Mouse (Mus musculus) hindbrain, embryonic 11.5 days (tissue): ENCODE measurements around the gene Baiap2l2. TPM values are rescaled to one million over a fixed set of nuclear protein-coding genes. Genes with fewer than 3 reads are reported as not detected.

Experiments used
- ATAC-seq: fragments of 200-750 bp; cut with Nextera tagmentation; 2 replicates; pipeline ENCODE4 v1.8.0; 2017; ENCODE audit warnings: mild to moderate bottlenecking, moderate TSS enrichment, moderate library complexity; ENCODE audit not compliant: low FRiP score
- DNase-seq: peaks from one replicate; pipeline ENCODE4 v3.0.0-alpha.2; 2015; ENCODE audit warnings: low spot score
- H3K27ac ChIP-seq: fragments of 300-500 bp; sonication (generic); 2 replicates; pipeline ENCODE4 v1.5.1; 2014; ENCODE audit warnings: mild to moderate bottlenecking, low read depth, low read length
- H3K27me3 ChIP-seq: fragments of 300-500 bp; sonication (generic); 2 replicates; pipeline ENCODE4 v1.6.1; 2014; ENCODE audit warnings: mild to moderate bottlenecking, low read length, moderate library complexity, mixed read lengths; ENCODE audit not compliant: control insufficient read depth, insufficient read depth
- H3K36me3 ChIP-seq: fragments of 300-500 bp; sonication (generic); 2 replicates; pipeline ENCODE4 v1.6.1; 2014; ENCODE audit warnings: mild to moderate bottlenecking, low read length, moderate library complexity, mixed read lengths; ENCODE audit not compliant: control insufficient read depth, insufficient read depth
- H3K4me1 ChIP-seq: fragments of 300-500 bp; sonication (generic); replicated peaks from 2 replicates; pipeline ENCODE4 v1.6.1; 2014; ENCODE audit warnings: low read length, mixed read lengths; ENCODE audit not compliant: control insufficient read depth, insufficient read depth
- H3K4me2 ChIP-seq: fragments of 300-500 bp; sonication (generic); replicated peaks from 2 replicates; pipeline ENCODE4 v1.6.1; 2014; ENCODE audit warnings: mild to moderate bottlenecking, low read depth, low read length
- H3K4me3 ChIP-seq: fragments of 300-500 bp; sonication (generic); 2 replicates; pipeline ENCODE4 v1.5.1; 2014; ENCODE audit warnings: low read depth, low read length
- H3K9ac ChIP-seq: fragments of 300-500 bp; sonication (generic); 2 replicates; pipeline ENCODE4 v1.6.1; 2014; ENCODE audit warnings: low read depth, low read length
- H3K9me3 ChIP-seq: fragments of 300-500 bp; sonication (generic); 2 replicates; pipeline ENCODE4 v1.6.1; 2016; ENCODE audit warnings: low read length; ENCODE audit not compliant: control insufficient read depth
- WGBS: fragments of 180-500 bp; shearing (Covaris S2); extraction: QIAGEN DNeasy Blood & Tissue Kit; methylation state at CpG from one replicate; pipeline ENCODE4 v1.1.7; 2014; 5-methylcytosine and 5-hydroxymethylcytosine counted together
- polyA plus RNA-seq: library from polyadenylated mRNA; unstranded; fragments of >200 nt; fragmentation: Nextera tagmentation; extraction: Ambion mirVana; gene quantifications from 2 replicates; pipeline ENCODE4 v1.2.1, GENCODE M21; 2014

The Baiap2l2 gene
- polyA plus RNA-seq, 1 experiment from 2014 or later: 1.4 TPM

DNA sequence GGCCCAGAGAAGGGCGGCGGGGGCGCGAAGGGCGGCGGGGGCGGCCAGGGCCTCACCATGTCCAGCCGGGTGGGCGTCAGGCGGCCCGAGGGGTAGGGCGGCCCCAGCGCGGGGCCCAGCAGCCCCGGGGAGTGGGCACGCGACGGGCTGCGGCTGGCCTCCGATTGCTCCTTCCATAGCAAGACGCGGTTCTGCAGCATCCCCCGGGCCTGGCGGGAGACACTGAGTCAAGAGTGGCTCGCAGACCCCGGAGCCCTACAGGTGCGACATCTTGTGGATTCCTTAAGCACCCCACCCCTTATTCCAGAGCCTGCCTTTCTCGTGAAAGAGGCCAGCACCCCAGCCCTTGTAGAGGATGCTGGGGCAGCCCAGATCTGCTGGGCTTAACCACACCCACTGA is 23.6 kb downstream of the Baiap2l2 start:
- peak; percentile 41 for DNase-seq
- peak overlapping the region; percentile 47; the same call in 1 of the 2 replicates for H3K9ac ChIP-seq
- H3K4me2 ChIP-seq: peak overlapping the region; percentile 99
- ATAC-seq: peak; percentile 65
- no peak overlapping the region for H3K27ac ChIP-seq
- H3K36me3 ChIP-seq: no peaks in the 10 kb centered on the region
- WGBS: under 1% methylated on average over 28 of the region's 28 CpGs
- H3K27me3 ChIP-seq: peaks cover 39% of the 10 kb centered on the region
- no peaks in the 10 kb centered on the region for H3K9me3 ChIP-seq
- no peaks in the 10 kb centered on the region; the same call in none of the 2 replicates for H3K4me1 ChIP-seq
- peak overlapping the region; percentile 60 for H3K4me3 ChIP-seq

DNA sequence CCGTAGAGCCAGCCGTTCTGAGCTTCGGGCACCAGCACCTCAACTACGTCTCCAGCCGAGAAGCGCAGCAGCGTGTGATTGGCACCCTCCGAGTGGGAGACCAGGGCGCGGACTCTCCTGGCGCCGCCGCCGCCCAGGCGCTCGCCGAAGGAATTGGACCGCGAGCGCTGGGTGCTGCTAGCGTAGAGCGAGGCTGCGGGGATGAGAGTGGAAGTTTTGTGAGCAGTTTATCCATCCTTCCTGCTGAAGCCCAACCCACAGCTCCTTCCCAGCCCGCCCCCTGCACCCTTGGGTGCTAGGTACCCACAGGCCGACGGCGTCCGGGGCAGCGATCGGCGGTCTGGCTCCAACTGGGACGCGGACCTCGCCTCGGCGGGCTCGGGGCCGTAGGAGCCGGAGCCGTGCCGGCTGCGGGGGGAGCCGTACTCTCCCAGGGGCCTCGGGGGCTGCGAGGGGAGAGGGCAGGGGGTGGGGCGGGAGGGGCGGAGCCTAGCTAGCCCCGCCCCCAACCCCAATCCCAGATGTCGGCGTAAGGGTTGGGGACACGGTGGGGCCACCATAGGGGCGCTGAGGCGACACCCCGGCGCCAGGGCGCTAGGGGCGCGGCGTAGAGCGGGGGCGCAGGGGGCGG is 24.1 kb downstream of the Baiap2l2 start:
- Histone ChIP-seq H3K4me2 (peak overlapping the region; percentile 99), H3K27me3 (peaks cover 39% of the 10 kb centered on the region), H3K9ac (peak overlapping the region; percentile 47; the same call in 1 of the 2 replicates), H3K4me1 (no peaks in the 10 kb centered on the region; the same call in none of the 2 replicates), H3K9me3 (no peaks in the 10 kb centered on the region), H3K36me3 (no peaks in the 10 kb centered on the region), H3K4me3 (peak overlapping the region; percentile 60), H3K27ac (no peak overlapping the region)
- 2% methylated on average over 35 of the region's 62 CpGs for WGBS
- DNase-seq (peak; percentile 63), ATAC-seq (peak; percentile 25)

DNA sequence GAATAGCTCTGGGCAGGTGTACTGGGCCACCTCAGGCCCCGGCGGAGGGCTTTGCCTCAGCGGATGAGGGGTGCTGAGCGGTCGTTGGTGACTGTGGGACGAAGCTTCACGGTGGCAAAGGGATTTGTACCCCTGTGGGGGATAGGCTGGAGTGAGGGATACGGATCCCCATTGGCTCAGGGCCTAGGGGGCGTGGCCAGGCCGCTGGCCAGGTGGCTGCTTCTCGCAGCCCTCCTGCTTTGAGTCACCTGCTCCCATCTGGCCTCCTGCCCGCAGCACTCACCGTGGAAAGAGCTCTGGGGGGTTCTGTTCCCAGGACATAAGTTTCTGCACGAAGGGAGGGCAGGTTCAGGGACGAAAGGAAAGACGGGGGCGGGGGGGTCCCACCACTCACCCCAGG is 26.8 kb downstream of the Baiap2l2 start:
- no peak overlapping the region for H3K9ac ChIP-seq
- no peaks in the 10 kb centered on the region for H3K36me3 ChIP-seq
- no peaks in the 10 kb centered on the region for H3K9me3 ChIP-seq
- no peak overlapping the region for H3K4me3 ChIP-seq
- H3K27me3 ChIP-seq: peaks cover 43% of the 10 kb centered on the region
- DNase-seq: no peak
- no peak overlapping the region for H3K4me2 ChIP-seq
- no peak overlapping the region for H3K27ac ChIP-seq
- WGBS: 35% methylated on average over 17 of the region's 17 CpGs
- H3K4me1 ChIP-seq: no peaks in the 10 kb centered on the region; the same call in none of the 2 replicates
- no peak for ATAC-seq

DNA sequence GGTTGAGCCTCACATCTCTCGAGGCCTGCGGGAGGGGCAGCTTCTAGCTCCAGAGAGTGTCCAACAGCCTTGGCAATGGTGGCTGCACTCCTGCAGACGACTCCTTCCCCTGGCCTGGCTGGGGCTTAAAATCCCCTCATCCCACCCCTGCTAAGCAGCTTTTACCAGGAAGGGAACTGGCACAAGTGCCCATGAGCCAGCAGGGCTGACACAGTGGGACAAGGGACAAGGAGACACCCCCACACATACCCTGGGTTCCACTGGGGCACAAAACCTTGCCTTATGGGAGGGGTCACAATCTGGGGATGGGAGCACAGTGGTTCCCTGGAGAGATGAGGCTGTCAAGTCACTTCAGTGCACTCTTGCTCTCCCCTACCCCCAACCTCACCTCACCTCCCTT is 30.7 kb downstream of the Baiap2l2 start, which contains the start of gene Slc16a8:
Gene Slc16a8 (minus strand): TSS at position 101 of the 400 bp plus-strand sequence.
- Histone ChIP-seq H3K4me1 (peaks cover 10% of the 10 kb centered on the region), H3K36me3 (no peaks in the 10 kb centered on the region), H3K4me3 (no peak within 1 kb of the TSS), H3K4me2 (no peak within 1 kb of the TSS), H3K9me3 (no peaks in the 10 kb centered on the region), H3K27me3 (peaks cover 40% of the 10 kb centered on the region), H3K9ac (no peak within 1 kb of the TSS), H3K27ac (no peak within 1 kb of the TSS)
- ATAC-seq (no peak), DNase-seq (no peak)
- 38% methylated on average over 3 of the region's 3 CpGs for WGBS

DNA sequence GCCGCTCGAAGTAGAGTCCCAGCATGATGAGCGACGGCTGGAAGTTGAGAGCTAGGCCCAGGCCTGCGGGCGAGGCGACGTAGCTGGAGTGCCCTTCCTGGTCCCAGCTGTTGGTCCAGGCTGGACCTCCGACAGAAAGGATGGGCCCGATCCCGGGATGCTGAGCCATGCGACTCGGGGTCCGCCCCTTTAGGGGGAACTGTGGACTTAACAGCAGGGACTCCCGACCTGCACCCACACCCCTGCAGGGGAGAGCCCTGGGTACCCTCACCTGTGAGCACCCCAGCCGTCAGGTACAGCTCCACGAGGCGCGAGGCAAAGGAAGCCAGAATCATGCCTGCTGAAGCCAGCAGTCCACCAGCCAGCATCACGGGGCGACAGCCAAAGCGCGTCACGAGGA is 32.8 kb downstream of the Baiap2l2 start:
- Histone ChIP-seq H3K4me2 (peak overlapping the region; percentile 60), H3K27me3 (peaks cover 34% of the 10 kb centered on the region), H3K36me3 (peaks cover 4% of the 10 kb centered on the region; the same call in 1 of the 2 replicates), H3K9me3 (no peaks in the 10 kb centered on the region), H3K4me3 (peak overlapping the region; percentile 28), H3K4me1 (peaks cover 10% of the 10 kb centered on the region), H3K27ac (no peak overlapping the region), H3K9ac (peak overlapping the region; percentile 54)
- ATAC-seq (peak; percentile 25; the same call in 1 of the 2 replicates), DNase-seq (no peak)
- WGBS: 32% methylated on average over 24 of the region's 24 CpGs

DNA sequence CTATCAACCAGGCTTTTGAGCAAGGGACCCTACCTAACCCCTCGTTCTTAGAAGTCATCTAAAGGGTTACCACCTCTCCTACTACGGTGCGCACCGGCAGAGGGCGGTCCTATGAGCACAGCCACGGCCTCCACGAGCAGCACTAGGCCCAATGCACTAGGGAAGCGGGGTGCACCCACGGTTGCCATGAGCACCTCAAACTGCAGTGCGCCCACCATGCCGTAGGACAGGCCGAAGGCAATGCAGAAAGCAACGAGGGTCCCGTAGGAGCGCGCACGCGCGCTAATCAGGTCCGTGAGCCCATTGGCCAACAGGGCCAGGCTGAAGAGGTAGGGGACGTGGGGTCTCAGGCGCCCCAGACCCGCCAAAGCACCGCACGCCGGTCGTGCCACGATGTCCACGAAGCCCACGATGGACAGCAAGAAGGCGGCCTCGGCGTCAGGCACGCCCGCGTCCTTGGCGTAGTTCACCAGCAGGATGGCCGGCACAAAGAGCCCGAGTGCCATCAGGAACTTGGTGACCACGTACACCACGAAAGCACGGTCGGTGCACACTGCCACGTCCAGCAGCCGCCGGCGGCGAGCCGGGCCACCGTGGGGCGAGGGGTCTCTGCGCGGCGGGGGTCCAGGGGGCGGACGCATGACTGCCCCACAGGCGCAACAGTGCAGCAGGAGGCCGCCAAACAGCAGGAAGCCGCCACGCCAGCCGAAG is 33.4 kb downstream of the Baiap2l2 start:
- Histone ChIP-seq H3K4me3 (peak overlapping the region; percentile 28), H3K36me3 (peaks cover 4% of the 10 kb centered on the region), H3K27ac (no peak overlapping the region), H3K9ac (peak overlapping the region; percentile 54), H3K27me3 (peaks cover 34% of the 10 kb centered on the region), H3K4me2 (peak overlapping the region; percentile 60), H3K4me1 (peaks cover 10% of the 10 kb centered on the region), H3K9me3 (no peaks in the 10 kb centered on the region)
- peak; percentile 72 for DNase-seq
- WGBS: 2% methylated on average over 60 of the region's 61 CpGs
- ATAC-seq: peak; percentile 59

DNA sequence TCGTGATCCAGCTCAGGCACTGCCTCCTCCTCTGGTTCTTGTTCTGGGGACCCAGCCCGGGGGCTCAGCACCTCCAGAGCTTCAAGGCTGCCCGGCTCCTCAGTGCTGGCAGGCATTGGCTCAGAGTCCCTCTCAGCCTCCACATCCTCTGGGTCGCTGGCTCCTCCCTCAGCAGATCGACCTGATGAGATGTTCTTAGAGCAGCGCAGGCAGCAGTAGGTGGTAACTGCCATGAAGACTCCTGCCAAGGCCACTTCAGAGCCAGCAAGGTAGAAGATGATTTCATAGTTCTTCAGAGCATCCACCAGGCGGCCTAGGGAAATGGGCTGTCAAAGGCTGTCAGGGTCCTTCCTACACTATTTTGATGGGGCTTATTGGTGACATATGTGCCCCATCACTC is 34.2 kb downstream of the Baiap2l2 start:
- H3K9ac ChIP-seq: no peak overlapping the region
- H3K4me2 ChIP-seq: no peak overlapping the region
- no peaks in the 10 kb centered on the region for H3K9me3 ChIP-seq
- peaks cover 10% of the 10 kb centered on the region for H3K4me1 ChIP-seq
- H3K4me3 ChIP-seq: no peak overlapping the region
- DNase-seq (no peak), ATAC-seq (no peak)
- 54% methylated on average over 7 of the region's 7 CpGs for WGBS
- H3K27ac ChIP-seq: no peak overlapping the region
- H3K27me3 ChIP-seq: peaks cover 34% of the 10 kb centered on the region
- H3K36me3 ChIP-seq: peaks cover 7% of the 10 kb centered on the region

DNA sequence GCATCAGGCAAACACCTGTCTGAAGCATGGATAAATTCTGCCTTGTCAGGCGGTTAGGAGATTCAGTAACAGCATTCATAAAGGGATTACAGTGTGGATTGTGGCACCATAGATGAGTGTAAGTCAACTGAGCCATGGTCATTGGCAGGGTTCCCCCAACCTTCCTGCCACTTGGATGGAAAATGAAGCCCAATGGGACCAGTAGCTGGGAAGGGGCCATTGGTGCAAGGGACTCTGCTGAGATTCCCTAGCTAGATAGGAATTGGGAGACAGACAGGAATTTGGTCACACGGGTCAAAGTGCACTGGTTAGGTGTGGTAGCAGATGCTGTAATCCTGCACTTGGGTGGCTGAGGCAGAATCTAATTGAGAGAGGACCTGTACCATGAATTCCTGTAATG is 35.1 kb downstream of the Baiap2l2 start:
- peaks cover 34% of the 10 kb centered on the region for H3K27me3 ChIP-seq
- ATAC-seq: no peak
- no peak overlapping the region for H3K4me2 ChIP-seq
- peaks cover 10% of the 10 kb centered on the region for H3K4me1 ChIP-seq
- no peak overlapping the region for H3K27ac ChIP-seq
- no peak for DNase-seq
- 85% methylated on average over 2 of the region's 2 CpGs for WGBS
- no peak overlapping the region for H3K4me3 ChIP-seq
- H3K9ac ChIP-seq: no peak overlapping the region
- H3K36me3 ChIP-seq: peaks cover 12% of the 10 kb centered on the region
- H3K9me3 ChIP-seq: no peaks in the 10 kb centered on the region
